Mouse (Mus musculus): ENCODE results near the gene Dnase1l2.
A peak's percentile ranks its signal among the peaks of the same experiment; 100 is the strongest.
"Not testable (repeated sequence)": the region's sequence is repeated elsewhere in the genome, so short reads cannot be mapped to it uniquely, and the experiment has no call there.

Dnase1l2 gene

GRCm38 (mm10) chr17:24472512-24472911 lies 29.6 kb upstream of the Dnase1l2 start:
- peak in 1 of 2 experiments; percentile 36 for DNase-seq (ENCODE audit: low spot score in 2 of 2)

GRCm38 (mm10) chr17:24470701-24471527 lies 28.0 kb upstream of the Dnase1l2 start:
- peak in 1 of 2 experiments; percentile 57 for DNase-seq (ENCODE audit: low spot score in 2 of 2)

GRCm38 (mm10) chr17:24469910-24470602 lies 27.2 kb upstream of the Dnase1l2 start, which contains the start of the genes E4f1 and Pgp:
Gene E4f1 (minus strand): TSS chr17:24470313.
Gene Pgp (plus strand): TSS chr17:24470392.
- peak; percentile 98 to 99 for DNase-seq (ENCODE audit: low spot score in 2 of 2)

GRCm38 (mm10) chr17:24469336-24469909 lies 26.5 kb upstream of the Dnase1l2 start:
- DNase-seq (ENCODE audit: low spot score in 2 of 2) = no peak

GRCm38 (mm10) chr17:24468636-24469246 lies 25.8 kb upstream of the Dnase1l2 start:
- no peak for DNase-seq (ENCODE audit: low spot score in 2 of 2)

GRCm38 (mm10) chr17:24463374-24464133 lies 20.6 kb upstream of the Dnase1l2 start:
- DNase-seq (ENCODE audit: low spot score in 2 of 2) = no peak

GRCm38 (mm10) chr17:24462932-24463331 lies 20.0 kb upstream of the Dnase1l2 start:
- DNase-seq (ENCODE audit: low spot score in 2 of 2) = no peak

GRCm38 (mm10) chr17:24461580-24461979 lies 18.7 kb upstream of the Dnase1l2 start:
- peak in 1 of 2 experiments; percentile 62 for DNase-seq (ENCODE audit: low spot score in 2 of 2)

- DNase-seq (ENCODE audit: low spot score in 2 of 2) = not testable (repeated sequence)
Measured at GRCm38 (mm10) chr17:24455523-24456206, 12.8 kb upstream of the Dnase1l2 start.

GRCm38 (mm10) chr17:24454756-24455522 lies 12.0 kb upstream of the Dnase1l2 start:
- peak; percentile 100 for DNase-seq (ENCODE audit: low spot score in 2 of 2)

GRCm38 (mm10) chr17:24454218-24454755 lies 11.4 kb upstream of the Dnase1l2 start:
- no peak for DNase-seq (ENCODE audit: low spot score in 2 of 2)

- no peak for DNase-seq (ENCODE audit: low spot score in 2 of 2)
Measured at GRCm38 (mm10) chr17:24453372-24453771, 10.5 kb upstream of the Dnase1l2 start.

- no peak for DNase-seq (ENCODE audit: low spot score in 2 of 2)
Measured at GRCm38 (mm10) chr17:24451220-24451619, 8.3 kb upstream of the Dnase1l2 start.

GRCm38 (mm10) chr17:24449507-24449906 lies 6.6 kb upstream of the Dnase1l2 start:
- DNase-seq (ENCODE audit: low spot score in 2 of 2) = no peak

- no peak for DNase-seq (ENCODE audit: low spot score in 2 of 2)
Measured at GRCm38 (mm10) chr17:24446590-24446989, 3.7 kb upstream of the Dnase1l2 start.

- DNase-seq (ENCODE audit: low spot score in 2 of 2) = no peak
Measured at GRCm38 (mm10) chr17:24443409-24443808, 504 bp upstream of the Dnase1l2 start.

GRCm38 (mm10) chr17:24442107-24442506 lies 798 bp downstream of the Dnase1l2 start:
- DNase-seq (ENCODE audit: low spot score in 2 of 2) = no peak

- DNase-seq (ENCODE audit: low spot score in 2 of 2) = no peak
Measured at GRCm38 (mm10) chr17:24441148-24441547, 1.8 kb downstream of the Dnase1l2 start.

- DNase-seq (ENCODE audit: low spot score in 2 of 2) = no peak
Measured at GRCm38 (mm10) chr17:24440377-24440776, 2.5 kb downstream of the Dnase1l2 start.

- peak; percentile 43 to 49 for DNase-seq (ENCODE audit: low spot score in 2 of 2)
Measured at GRCm38 (mm10) chr17:24437016-24437415, 5.9 kb downstream of the Dnase1l2 start.
